Mouse (Mus musculus): ENCODE measurements around the gene Xpnpep1.

GRCm38 (mm10) chr19:53028216-53028615 is 11.8 kb downstream of the Xpnpep1 start:
- no peak for TF ChIP-seq CTCF (IDR thresholded peaks at IDR 0.05; ENCODE audit: insufficient read depth, low read depth, low read length)
- no peak for TF ChIP-seq POLR2A (IDR thresholded peaks at IDR 0.05; ENCODE audit: insufficient read depth, low read depth, low read length)

All from olfactory bulb, adult 2 months (tissue).